Mouse (Mus musculus): ENCODE measurements around the gene Pum2.

GRCm38 (mm10) chr12:8716093-8716492 is 42.2 kb downstream of the Pum2 start:
- TF ChIP-seq POLR2A (IDR thresholded peaks at IDR 0.05; ENCODE audit: borderline replicate concordance, insufficient read depth, low read length) = no peak
- no peak for TF ChIP-seq CTCF (IDR thresholded peaks at IDR 0.05; ENCODE audit: borderline replicate concordance, insufficient read depth, low read depth, low read length)
